Mouse (Mus musculus): ENCODE measurements around the gene Mapk1. TPM values are rescaled to one million over a fixed set of nuclear protein-coding genes. Genes with fewer than 3 reads are reported as not detected.
A peak's percentile ranks its signal among the peaks of the same experiment; 100 is the strongest.

The Mapk1 gene
- total RNA-seq, 2 experiments from 2014 or later = 522 to 547 TPM

DNA sequence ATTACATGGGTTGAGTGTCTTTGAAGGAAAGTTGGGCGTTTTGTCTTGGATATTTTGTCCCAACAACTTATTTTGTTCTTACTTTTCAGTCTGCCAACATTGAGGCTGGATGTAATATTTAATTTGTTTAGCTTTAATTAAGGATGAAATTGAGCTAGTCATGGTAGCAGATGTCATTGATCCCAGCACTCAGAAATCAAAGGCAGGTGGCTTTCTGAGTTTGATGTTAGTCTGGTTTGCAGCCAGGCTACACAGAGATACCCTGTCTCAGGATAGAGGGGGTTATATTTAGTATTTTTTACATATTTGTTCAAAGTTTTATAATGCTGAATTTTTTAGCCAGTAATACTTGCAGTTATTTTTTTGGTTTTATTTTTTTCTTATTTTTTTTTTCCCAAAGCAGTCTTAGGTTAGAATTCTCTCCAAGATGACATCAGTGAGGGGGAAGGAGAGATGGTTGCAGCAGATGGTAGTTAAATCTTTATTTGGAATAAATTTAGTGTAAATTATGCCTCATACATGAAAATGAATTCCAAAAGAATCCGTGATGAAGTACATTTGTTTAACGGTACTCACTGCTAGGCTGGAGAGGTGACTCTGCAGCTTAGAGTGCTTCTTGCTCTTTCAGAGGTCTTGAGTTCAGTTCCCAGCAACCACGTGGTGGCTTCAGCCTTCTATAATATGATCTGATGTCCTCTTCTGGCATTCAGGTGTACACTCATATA is 47.0 kb downstream of the Mapk1 start:
- no peak for TF ChIP-seq CTCF (conservative IDR thresholded peaks at IDR 0.05)
- Histone ChIP-seq H3K27ac (peak overlapping the region; percentile 77), H3K4me3 (no peak overlapping the region)
- DNase-seq (ENCODE audit: low spot score in 2 of 2) = peak in 1 of 2 experiments; percentile 44

DNA sequence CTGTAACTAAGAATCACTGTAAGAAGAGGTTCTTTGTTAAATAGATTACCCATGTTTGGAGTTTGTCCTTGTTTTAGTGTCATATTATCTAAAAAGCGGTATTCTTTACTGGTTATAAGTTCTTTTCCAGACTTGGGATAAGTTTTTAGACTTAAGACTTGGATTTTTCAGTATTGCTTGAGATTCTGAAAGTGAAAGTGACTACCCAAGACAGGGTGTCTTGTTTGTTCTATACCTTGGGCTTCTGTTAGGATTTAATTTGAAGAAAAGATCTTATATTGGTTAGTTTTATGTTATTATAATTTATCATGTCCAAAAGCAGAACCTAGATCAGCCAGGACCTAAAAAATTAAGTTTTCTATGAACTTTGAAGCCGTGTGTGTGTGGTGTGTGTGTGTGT is 50.6 kb downstream of the Mapk1 start:
- no peak for DNase-seq (ENCODE audit: low spot score in 2 of 2)
- H3K27ac ChIP-seq = no peak overlapping the region
- H3K4me3 ChIP-seq = no peak overlapping the region
- no peak for TF ChIP-seq CTCF (conservative IDR thresholded peaks at IDR 0.05)

- TF ChIP-seq CTCF (conservative IDR thresholded peaks at IDR 0.05) = no peak
- DNase-seq (ENCODE audit: low spot score in 2 of 2) = no peak
- Histone ChIP-seq H3K27ac (no peak overlapping the region), H3K4me3 (no peak overlapping the region)
These were observed 57.5 kb downstream of the Mapk1 start for GRCm38 (mm10) chr16:17040716-17041115.

GRCm38 (mm10) chr16:17041417-17041816 is 58.2 kb downstream of the Mapk1 start:
- no peak for DNase-seq (ENCODE audit: low spot score in 2 of 2)
- TF ChIP-seq CTCF (conservative IDR thresholded peaks at IDR 0.05) = no peak
- Histone ChIP-seq H3K27ac (peak overlapping the region; percentile 1; the same call in 1 of the 2 replicates), H3K4me3 (no peak overlapping the region)

GRCm38 (mm10) chr16:17044320-17044719 is 61.1 kb downstream of the Mapk1 start:
- H3K4me3 ChIP-seq = no peak overlapping the region
- H3K27ac ChIP-seq = peak overlapping the region; percentile 73
- DNase-seq (ENCODE audit: low spot score in 2 of 2) = no peak
- TF ChIP-seq CTCF (conservative IDR thresholded peaks at IDR 0.05) = no peak

DNA sequence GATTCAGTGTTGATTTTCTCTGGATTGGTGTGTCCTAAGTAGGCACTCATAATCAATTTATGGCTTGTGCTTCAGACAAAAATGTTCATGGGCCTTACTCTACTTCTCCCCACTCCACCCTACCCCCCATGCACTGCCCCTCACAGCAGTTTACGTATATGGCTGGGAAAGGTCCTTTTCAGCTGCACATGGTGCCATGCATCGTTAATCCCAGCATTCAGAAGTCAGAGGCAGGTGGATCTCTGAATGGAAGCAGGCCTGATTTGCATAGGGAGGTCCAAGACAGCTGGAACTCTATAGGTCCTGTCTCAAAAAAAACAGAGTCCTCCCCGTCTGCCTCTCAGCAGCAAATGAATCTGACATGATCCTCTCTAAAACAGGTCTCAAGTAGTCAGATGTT is 62.1 kb downstream of the Mapk1 start:
- Histone ChIP-seq H3K4me3 (no peak overlapping the region), H3K27ac (peak overlapping the region; percentile 73; the same call in 1 of the 2 replicates)
- DNase-seq (ENCODE audit: low spot score in 2 of 2) = no peak
- no peak for TF ChIP-seq CTCF (conservative IDR thresholded peaks at IDR 0.05)

DNA sequence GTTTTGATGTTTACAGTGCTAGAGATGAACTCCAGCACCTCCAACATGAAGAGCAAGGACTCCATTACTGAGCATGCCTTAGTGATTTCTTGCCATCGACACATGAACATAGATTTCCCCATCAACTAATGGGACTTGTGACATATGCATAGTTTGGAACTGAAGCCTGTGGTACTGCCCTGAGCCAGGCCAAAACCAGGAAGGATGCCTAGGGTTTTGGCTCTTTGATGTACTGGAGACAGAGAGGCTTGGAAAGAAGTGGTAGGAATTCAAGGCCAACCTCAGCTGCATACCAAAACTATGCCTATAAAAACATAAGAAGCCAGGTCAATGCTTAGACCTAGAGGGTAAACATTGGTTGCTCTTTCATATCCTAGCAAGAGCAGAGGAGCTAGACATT is 66.7 kb downstream of the Mapk1 start:
- DNase-seq (ENCODE audit: low spot score in 2 of 2) = no peak
- Histone ChIP-seq H3K4me3 (no peak overlapping the region), H3K27ac (no peak overlapping the region)
- TF ChIP-seq CTCF (conservative IDR thresholded peaks at IDR 0.05) = no peak

GRCm38 (mm10) chr16:17052087-17052486 is 68.9 kb downstream of the Mapk1 start:
- no peak for TF ChIP-seq CTCF (conservative IDR thresholded peaks at IDR 0.05)
- Histone ChIP-seq H3K27ac (0 out of 2 replicates have a peak overlapping the region, but pooled peaks have one; percentile 14), H3K4me3 (no peak overlapping the region)
- DNase-seq (ENCODE audit: low spot score in 2 of 2) = no peak

- Histone ChIP-seq H3K27ac (peak overlapping the region; percentile 11; the same call in 1 of the 2 replicates), H3K4me3 (no peak overlapping the region)
- no peak for TF ChIP-seq CTCF (conservative IDR thresholded peaks at IDR 0.05)
- DNase-seq (ENCODE audit: low spot score in 2 of 2) = no peak
These were observed 70.7 kb downstream of the Mapk1 start for GRCm38 (mm10) chr16:17053903-17054302.

DNA sequence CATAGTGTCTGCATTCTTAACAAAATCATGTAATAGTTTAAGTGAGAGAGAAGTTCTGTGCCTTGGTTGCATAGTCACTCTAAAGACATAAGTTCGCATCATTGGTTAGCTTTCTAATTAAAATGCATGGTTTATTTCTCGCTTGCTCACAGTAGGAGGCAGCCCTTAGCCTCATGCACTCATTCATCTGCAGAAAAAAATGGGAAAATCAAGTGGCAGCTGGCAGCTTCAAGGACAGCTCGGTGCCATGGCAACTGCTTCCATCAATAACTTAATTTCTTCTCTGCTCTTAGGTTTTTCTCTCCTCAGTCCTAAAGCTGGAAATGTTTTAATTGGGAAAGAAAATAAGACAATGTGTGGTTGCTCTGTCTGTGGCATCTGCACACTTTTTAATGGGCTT is 72.4 kb downstream of the Mapk1 start:
- DNase-seq (ENCODE audit: low spot score in 2 of 2) = peak; percentile 55 to 84
- TF ChIP-seq CTCF (conservative IDR thresholded peaks at IDR 0.05) = peak; percentile 34
- no peak overlapping the region for H3K4me3 ChIP-seq
- H3K27ac ChIP-seq = peak overlapping the region; percentile 85

- no peak for DNase-seq (ENCODE audit: low spot score in 2 of 2)
- no peak for TF ChIP-seq CTCF (conservative IDR thresholded peaks at IDR 0.05)
- Histone ChIP-seq H3K4me3 (no peak overlapping the region), H3K27ac (no peak overlapping the region)
These were observed 79.2 kb downstream of the Mapk1 start for GRCm38 (mm10) chr16:17062338-17062737.

- TF ChIP-seq CTCF (conservative IDR thresholded peaks at IDR 0.05) = no peak
- Histone ChIP-seq H3K4me3 (no peak overlapping the region), H3K27ac (no peak overlapping the region)
- DNase-seq (ENCODE audit: low spot score in 2 of 2) = no peak
These were observed 84.4 kb downstream of the Mapk1 start for GRCm38 (mm10) chr16:17067552-17067951.

GRCm38 (mm10) chr16:17069511-17070443 is 86.6 kb downstream of the Mapk1 start, which contains the start of gene Ypel1:
Ypel1 (plus strand) TSS chr16:17069696.
- peak; percentile 57 for TF ChIP-seq CTCF (conservative IDR thresholded peaks at IDR 0.05)
- Histone ChIP-seq H3K27ac (peak within 1 kb of the TSS; percentile 91), H3K4me3 (peak within 1 kb of the TSS; percentile 79)
- peak; percentile 82 to 88 for DNase-seq (ENCODE audit: low spot score in 2 of 2)

Data from layer of hippocampus, adult 2 months (tissue).